Mouse (Mus musculus): Measurements from ENCODE around the gene Mboat2. TPM values are rescaled to one million over a fixed set of nuclear protein-coding genes. Genes with fewer than 3 reads are reported as not detected.

Gene Mboat2
- total and polyA plus RNA-seq, 3 experiments = 0.20 to 1.6 (median 0.98) TPM

DNA sequence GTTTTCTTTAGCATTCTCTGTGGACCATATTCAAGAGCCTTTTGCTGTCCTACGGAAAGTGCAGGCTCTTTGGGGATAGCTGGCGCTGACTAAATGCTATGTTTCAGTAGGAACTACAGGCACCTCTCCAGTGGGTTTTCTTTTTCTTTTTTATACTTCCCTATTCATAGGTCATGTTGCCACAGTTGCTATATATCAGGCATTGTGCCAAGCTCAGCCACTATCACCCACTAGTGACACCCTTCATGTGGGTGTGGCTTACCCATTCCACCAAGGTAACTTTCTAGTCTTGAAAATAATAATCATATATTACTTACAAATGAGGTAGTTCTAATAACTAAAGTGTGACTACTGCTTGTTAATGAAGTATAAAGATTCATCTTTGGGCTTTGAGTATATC is 59.5 kb downstream of the Mboat2 start:
- Histone ChIP-seq H3K4me3 (ENCODE audit: low read depth, low read length) (peak overlapping the region; percentile 53; the same call in 1 of the 2 replicates), H3K9me3 (replicated peaks) (no peaks in the 10 kb centered on the region), H3K4me1 (ENCODE audit: insufficient read depth, low read depth, low read length) (peaks cover 79% of the 10 kb centered on the region), H3K27me3 (ENCODE audit: insufficient read depth, low read length) (no peaks in the 10 kb centered on the region), H3K36me3 (replicated peaks) (peaks cover 37% of the 10 kb centered on the region)
- no peak for TF ChIP-seq GATA2 (IDR thresholded peaks at IDR 0.05; ENCODE audit: borderline replicate concordance, low read depth, low read length)
- no peak for TF ChIP-seq POLR2AphosphoS5 (IDR thresholded peaks at IDR 0.05; ENCODE audit: insufficient replicate concordance, low read depth, low read length)
- TF ChIP-seq GATA1 (IDR thresholded peaks at IDR 0.05; ENCODE audit: borderline replicate concordance, low read length) = no peak
- TF ChIP-seq TAL1 (conservative IDR thresholded peaks at IDR 0.05; ENCODE audit: low read depth, low read length) = no peak
- no peak for TF ChIP-seq CTCF (IDR thresholded peaks at IDR 0.05; ENCODE audit: low read depth, low read length)
- ATAC-seq (ENCODE audit: extremely low read depth, insufficient number of reproducible peaks, low FRiP score, poor library complexity, severe bottlenecking) (no peak), DNase-seq (ENCODE audit: low spot score) (no peak)

DNA sequence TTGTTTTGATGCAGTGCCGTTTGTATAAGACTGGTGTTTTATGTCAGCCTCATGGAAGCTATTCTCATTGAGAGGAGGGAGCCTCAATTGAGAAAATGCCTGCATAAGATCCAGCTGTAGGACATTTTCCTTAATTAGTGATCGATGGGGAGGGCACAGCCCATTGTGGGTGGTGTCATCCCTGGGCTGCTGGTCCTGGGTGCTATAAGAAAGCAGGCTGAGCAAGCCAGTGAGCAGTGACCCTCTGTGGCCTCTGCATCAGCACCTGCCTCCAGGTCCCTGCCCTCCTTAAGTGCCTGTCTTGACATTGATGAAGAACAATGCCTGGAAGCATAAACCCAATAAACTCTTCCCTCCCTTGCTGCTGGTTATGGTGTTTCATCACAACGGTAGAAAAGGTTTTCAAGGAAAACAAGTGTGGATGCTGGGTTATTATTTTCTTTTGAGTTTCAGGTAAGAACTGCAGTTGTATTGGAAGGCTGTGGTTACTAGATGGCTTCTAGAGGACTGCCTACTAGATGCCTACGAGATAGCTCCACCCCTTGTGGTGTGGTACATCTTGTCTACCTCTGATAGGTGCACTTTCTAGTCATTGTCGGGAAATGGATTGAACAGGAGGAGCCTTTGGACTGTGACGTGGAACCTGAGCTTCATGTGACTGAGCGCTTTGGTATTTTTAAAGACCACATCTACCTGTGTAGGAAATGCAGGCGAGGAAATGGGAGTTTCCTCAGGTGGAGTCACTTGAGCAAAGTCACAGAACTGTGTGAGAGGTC is 60.2 kb downstream of the Mboat2 start:
- peaks cover 40% of the 10 kb centered on the region for H3K36me3 ChIP-seq (replicated peaks)
- DNase-seq (ENCODE audit: low spot score) (no peak), ATAC-seq (ENCODE audit: extremely low read depth, insufficient number of reproducible peaks, low FRiP score, poor library complexity, severe bottlenecking) (no peak)
- TF ChIP-seq POLR2AphosphoS5 (IDR thresholded peaks at IDR 0.05; ENCODE audit: insufficient replicate concordance, low read depth, low read length) = no peak
- TF ChIP-seq TAL1 (conservative IDR thresholded peaks at IDR 0.05; ENCODE audit: low read depth, low read length) = no peak
- no peak for TF ChIP-seq CTCF (IDR thresholded peaks at IDR 0.05; ENCODE audit: low read depth, low read length)
- TF ChIP-seq GATA1 (IDR thresholded peaks at IDR 0.05; ENCODE audit: borderline replicate concordance, low read length) = no peak
- no peak for TF ChIP-seq GATA2 (IDR thresholded peaks at IDR 0.05; ENCODE audit: borderline replicate concordance, low read depth, low read length)
- H3K27me3 ChIP-seq (ENCODE audit: insufficient read depth, low read length) = no peaks in the 10 kb centered on the region
- H3K4me1 ChIP-seq (ENCODE audit: insufficient read depth, low read depth, low read length) = peaks cover 75% of the 10 kb centered on the region
- H3K4me3 ChIP-seq (ENCODE audit: low read depth, low read length) = no peak overlapping the region; the same call in 1 of the 2 replicates
- H3K9me3 ChIP-seq (replicated peaks) = no peaks in the 10 kb centered on the region

DNA sequence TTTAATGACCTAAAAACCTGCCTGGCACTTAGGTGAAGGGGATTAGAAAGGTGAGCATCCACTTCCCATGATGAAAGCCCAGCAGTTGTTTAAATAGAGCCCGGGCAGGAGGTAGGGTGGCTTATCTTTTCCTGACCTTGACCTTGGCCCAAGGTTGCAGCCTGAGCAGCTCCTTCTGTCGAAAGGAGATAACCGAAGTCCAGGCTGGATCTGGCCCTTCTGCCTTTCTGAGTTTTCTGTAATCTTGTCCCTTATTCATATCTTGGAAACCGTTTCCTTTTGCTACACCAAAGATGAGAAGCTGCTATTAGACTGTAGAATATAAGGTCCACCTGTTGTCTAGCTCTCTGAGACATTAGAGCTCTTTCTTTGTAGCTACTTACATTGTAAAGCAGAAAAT is 61.9 kb downstream of the Mboat2 start:
- no peak for TF ChIP-seq CTCF (IDR thresholded peaks at IDR 0.05; ENCODE audit: low read depth, low read length)
- peak; percentile 91 for TF ChIP-seq TAL1 (conservative IDR thresholded peaks at IDR 0.05; ENCODE audit: low read depth, low read length)
- Histone ChIP-seq H3K4me1 (ENCODE audit: insufficient read depth, low read depth, low read length) (peaks cover 61% of the 10 kb centered on the region), H3K4me3 (ENCODE audit: low read depth, low read length) (no peak overlapping the region), H3K36me3 (replicated peaks) (peaks cover 45% of the 10 kb centered on the region), H3K27me3 (ENCODE audit: insufficient read depth, low read length) (no peaks in the 10 kb centered on the region), H3K9me3 (replicated peaks) (no peaks in the 10 kb centered on the region)
- ATAC-seq (ENCODE audit: extremely low read depth, insufficient number of reproducible peaks, low FRiP score, poor library complexity, severe bottlenecking) = peak; percentile 47
- peak; percentile 38 for DNase-seq (ENCODE audit: low spot score)

DNA sequence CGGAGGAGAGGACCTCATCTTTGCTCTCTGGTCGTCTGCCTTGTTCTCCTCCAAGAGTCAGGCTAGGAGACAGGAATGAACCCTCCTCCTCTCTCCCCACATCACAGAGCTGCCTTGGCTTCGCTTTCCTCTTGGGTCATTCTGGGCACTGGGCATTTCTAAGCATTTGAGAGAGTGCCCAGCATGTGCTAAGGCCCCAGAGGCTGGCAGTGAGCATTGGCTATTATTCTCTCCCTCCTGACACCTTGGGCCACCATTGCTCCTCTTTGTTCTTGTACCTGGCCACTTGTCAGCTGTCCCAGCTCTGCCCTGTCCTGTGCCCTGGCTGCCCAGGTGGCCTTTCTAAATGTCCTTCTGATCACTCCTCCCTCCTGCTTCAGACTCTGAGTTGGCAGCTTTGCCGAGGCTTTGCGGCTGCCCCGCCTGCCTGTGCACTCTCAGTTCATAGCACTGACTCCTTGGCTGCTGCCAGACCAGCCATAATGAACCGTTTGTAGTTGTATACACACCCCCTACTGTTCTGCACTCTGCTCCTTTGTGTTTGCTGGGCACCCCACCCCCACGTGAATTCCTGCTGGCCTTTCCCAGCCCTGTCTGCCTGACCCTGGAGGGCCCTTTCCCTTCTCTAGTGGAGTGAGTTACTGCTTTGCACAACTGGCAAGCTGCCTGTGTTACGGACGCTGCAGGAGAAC is 63.2 kb downstream of the Mboat2 start:
- ATAC-seq (ENCODE audit: extremely low read depth, insufficient number of reproducible peaks, low FRiP score, poor library complexity, severe bottlenecking) = no peak
- H3K9me3 ChIP-seq (replicated peaks) = no peaks in the 10 kb centered on the region
- DNase-seq (ENCODE audit: low spot score) = no peak
- H3K4me1 ChIP-seq (ENCODE audit: insufficient read depth, low read depth, low read length) = peaks cover 49% of the 10 kb centered on the region
- peak overlapping the region; percentile 2; the same call in 1 of the 2 replicates for H3K4me3 ChIP-seq (ENCODE audit: low read depth, low read length)
- no peaks in the 10 kb centered on the region for H3K27me3 ChIP-seq (ENCODE audit: insufficient read depth, low read length)
- H3K36me3 ChIP-seq (replicated peaks) = peaks cover 43% of the 10 kb centered on the region
- TF ChIP-seq POLR2AphosphoS5 (IDR thresholded peaks at IDR 0.05; ENCODE audit: insufficient replicate concordance, low read depth, low read length) = no peak
- no peak for TF ChIP-seq TAL1 (conservative IDR thresholded peaks at IDR 0.05; ENCODE audit: low read depth, low read length)
- no peak for TF ChIP-seq GATA1 (IDR thresholded peaks at IDR 0.05; ENCODE audit: borderline replicate concordance, low read length)
- TF ChIP-seq CTCF (IDR thresholded peaks at IDR 0.05; ENCODE audit: low read depth, low read length) = no peak
- no peak for TF ChIP-seq GATA2 (IDR thresholded peaks at IDR 0.05; ENCODE audit: borderline replicate concordance, low read depth, low read length)

DNA sequence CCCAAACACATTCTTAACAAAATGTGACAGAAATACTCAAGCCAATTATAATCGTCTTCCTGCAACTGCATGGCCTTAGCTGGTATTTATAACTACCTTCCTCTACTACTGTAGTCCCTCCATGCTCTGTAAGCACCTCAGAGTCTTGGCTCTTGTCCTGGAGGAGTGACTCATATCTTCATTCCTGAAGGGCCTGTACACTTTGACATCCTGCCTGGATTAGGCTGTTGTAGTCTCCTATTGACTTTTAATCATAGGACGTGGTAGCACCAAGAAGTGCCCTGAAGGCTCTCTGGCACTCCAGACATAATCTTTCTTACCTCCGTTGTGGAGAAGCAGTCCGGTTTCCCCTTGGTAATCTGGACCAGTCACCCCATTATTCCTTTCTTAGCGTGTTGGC is 64.7 kb downstream of the Mboat2 start:
- Histone ChIP-seq H3K4me1 (ENCODE audit: insufficient read depth, low read depth, low read length) (peaks cover 40% of the 10 kb centered on the region), H3K4me3 (ENCODE audit: low read depth, low read length) (no peak overlapping the region), H3K36me3 (replicated peaks) (peaks cover 52% of the 10 kb centered on the region), H3K9me3 (replicated peaks) (no peaks in the 10 kb centered on the region), H3K27me3 (ENCODE audit: insufficient read depth, low read length) (no peaks in the 10 kb centered on the region)
- ATAC-seq (ENCODE audit: extremely low read depth, insufficient number of reproducible peaks, low FRiP score, poor library complexity, severe bottlenecking) (no peak), DNase-seq (ENCODE audit: low spot score) (no peak)
- no peak for TF ChIP-seq GATA1 (IDR thresholded peaks at IDR 0.05; ENCODE audit: borderline replicate concordance, low read length)
- TF ChIP-seq POLR2AphosphoS5 (IDR thresholded peaks at IDR 0.05; ENCODE audit: insufficient replicate concordance, low read depth, low read length) = no peak
- TF ChIP-seq TAL1 (conservative IDR thresholded peaks at IDR 0.05; ENCODE audit: low read depth, low read length) = no peak
- no peak for TF ChIP-seq CTCF (IDR thresholded peaks at IDR 0.05; ENCODE audit: low read depth, low read length)
- no peak for TF ChIP-seq GATA2 (IDR thresholded peaks at IDR 0.05; ENCODE audit: borderline replicate concordance, low read depth, low read length)

DNA sequence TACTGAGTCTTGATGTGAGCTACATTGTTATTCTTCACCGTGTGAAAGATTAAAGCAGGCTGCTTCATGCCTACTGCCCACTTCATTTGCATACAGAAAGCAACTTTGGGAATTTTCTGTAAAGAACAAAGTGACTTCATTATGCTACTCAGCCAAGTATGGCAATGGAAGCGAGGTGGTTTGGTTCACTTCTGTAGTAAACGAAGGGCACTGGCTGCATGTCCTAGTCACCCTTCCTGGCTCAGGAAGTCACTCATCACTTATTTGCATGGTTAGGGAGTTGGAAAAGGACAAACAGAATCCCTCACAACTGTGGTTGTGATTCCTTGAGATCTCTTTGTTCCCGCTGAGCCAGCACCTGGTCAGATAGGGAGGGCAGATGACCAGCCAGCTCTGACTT is 66.7 kb downstream of the Mboat2 start:
- H3K4me1 ChIP-seq (ENCODE audit: insufficient read depth, low read depth, low read length) = peaks cover 25% of the 10 kb centered on the region
- H3K9me3 ChIP-seq (replicated peaks) = no peaks in the 10 kb centered on the region
- DNase-seq (ENCODE audit: low spot score) (no peak), ATAC-seq (ENCODE audit: extremely low read depth, insufficient number of reproducible peaks, low FRiP score, poor library complexity, severe bottlenecking) (no peak)
- no peak for TF ChIP-seq GATA1 (IDR thresholded peaks at IDR 0.05; ENCODE audit: borderline replicate concordance, low read length)
- TF ChIP-seq TAL1 (conservative IDR thresholded peaks at IDR 0.05; ENCODE audit: low read depth, low read length) = no peak
- no peak for TF ChIP-seq GATA2 (IDR thresholded peaks at IDR 0.05; ENCODE audit: borderline replicate concordance, low read depth, low read length)
- TF ChIP-seq CTCF (IDR thresholded peaks at IDR 0.05; ENCODE audit: low read depth, low read length) = no peak
- no peak for TF ChIP-seq POLR2AphosphoS5 (IDR thresholded peaks at IDR 0.05; ENCODE audit: insufficient replicate concordance, low read depth, low read length)
- no peak overlapping the region for H3K4me3 ChIP-seq (ENCODE audit: low read depth, low read length)
- peaks cover 52% of the 10 kb centered on the region for H3K36me3 ChIP-seq (replicated peaks)
- no peaks in the 10 kb centered on the region for H3K27me3 ChIP-seq (ENCODE audit: insufficient read depth, low read length)
